Mouse (Mus musculus) embryonic facial prominence, embryonic 14.5 days (tissue): ENCODE measurements around the gene Rilp. TPM values are rescaled to one million over a fixed set of nuclear protein-coding genes. Genes with fewer than 3 reads are reported as not detected.
A peak's percentile ranks its signal among the peaks of the same experiment; 100 is the strongest.

Source experiments
- ATAC-seq: fragments of 200-750 bp; cut with Nextera tagmentation; 2 replicates; pipeline ENCODE4 v1.8.0; 2017; ENCODE audit warnings: low read depth, moderate number of reproducible peaks, moderate TSS enrichment
- DNase-seq: peaks from one replicate; pipeline ENCODE4 v3.0.0-alpha.2; 2015; ENCODE audit warnings: low spot score
- H3K27ac ChIP-seq: fragments of 300-500 bp; sonication (generic); replicated peaks from 2 replicates; pipeline ENCODE4 v1.5.1; 2014; ENCODE audit warnings: low read depth, mild to moderate bottlenecking, low read length, moderate library complexity
- H3K27me3 ChIP-seq: fragments of 300-500 bp; sonication (generic); replicated peaks from 2 replicates; pipeline ENCODE4 v1.6.1; 2014; ENCODE audit warnings: low read length; ENCODE audit not compliant: control insufficient read depth, insufficient read depth
- H3K36me3 ChIP-seq: fragments of 300-500 bp; sonication (generic); 2 replicates; pipeline ENCODE4 v1.6.1; 2014; ENCODE audit warnings: low read length, mixed read lengths; ENCODE audit not compliant: control insufficient read depth, insufficient read depth
- H3K4me1 ChIP-seq: fragments of 300-500 bp; sonication (generic); 2 replicates; pipeline ENCODE4 v1.6.1; 2014; ENCODE audit warnings: antibody characterized with exemption, low read length; ENCODE audit not compliant: control insufficient read depth, insufficient read depth
- H3K4me2 ChIP-seq: fragments of 300-500 bp; sonication (generic); 2 replicates; pipeline ENCODE4 v1.6.1; 2014; ENCODE audit warnings: low read depth, mild to moderate bottlenecking, low read length, moderate library complexity, mixed read lengths
- H3K4me3 ChIP-seq: fragments of 300-500 bp; sonication (generic); 2 replicates; pipeline ENCODE4 v1.5.1; 2014; ENCODE audit warnings: low read depth, mild to moderate bottlenecking, low read length
- H3K9ac ChIP-seq: fragments of 300-500 bp; sonication (generic); 2 replicates; pipeline ENCODE4 v1.6.1; 2014; ENCODE audit warnings: low read depth, mild to moderate bottlenecking, low read length, moderate library complexity, mixed read lengths
- H3K9me3 ChIP-seq: fragments of 300-500 bp; sonication (generic); 2 replicates; pipeline ENCODE4 v1.6.1; 2016; ENCODE audit warnings: low read length; ENCODE audit not compliant: control insufficient read depth
- WGBS: fragments of 180-500 bp; shearing (Covaris S2); extraction: QIAGEN DNeasy Blood & Tissue Kit; methylation state at CpG from one replicate; pipeline ENCODE4 v1.1.7; 2014; 5-methylcytosine and 5-hydroxymethylcytosine counted together
- polyA plus RNA-seq: library from polyadenylated mRNA; unstranded; fragments of >200 nt; fragmentation: Nextera tagmentation; extraction: Ambion mirVana; gene quantifications from 2 replicates; pipeline ENCODE4 v1.2.1, GENCODE M21; 2014

Gene Rilp
- 0.59 and 0.70 TPM in 2 replicates for polyA plus RNA-seq

GRCm38 (mm10) chr11:75509741-75510626 lies at the start of gene Rilp:
Gene Rilp (plus strand): TSS chr11:75510094.
- H3K36me3 ChIP-seq: peaks cover 47% of the 10 kb centered on the region
- no peaks in the 10 kb centered on the region for H3K27me3 ChIP-seq
- peak within 1 kb of the TSS; percentile 65 for H3K9ac ChIP-seq
- 4% methylated on average over 40 of the region's 43 CpGs for WGBS
- peak within 1 kb of the TSS; percentile 97 for H3K4me2 ChIP-seq
- H3K27ac ChIP-seq: peak within 1 kb of the TSS; percentile 42; the same call in 1 of the 2 replicates
- DNase-seq (peak; percentile 48), ATAC-seq (peak; percentile 74)
- peak within 1 kb of the TSS; percentile 48 for H3K4me3 ChIP-seq
- peaks cover 14% of the 10 kb centered on the region for H3K4me1 ChIP-seq
- H3K9me3 ChIP-seq: no peaks in the 10 kb centered on the region

GRCm38 (mm10) chr11:75460103-75460843 lies 49.6 kb upstream of the Rilp start:
- Histone ChIP-seq H3K4me2 (peak overlapping the region; percentile 91), H3K4me3 (peak overlapping the region; percentile 83), H3K27me3 (no peaks in the 10 kb centered on the region), H3K4me1 (peaks cover 32% of the 10 kb centered on the region), H3K9me3 (no peaks in the 10 kb centered on the region), H3K36me3 (peaks cover 3% of the 10 kb centered on the region; the same call in 1 of the 2 replicates), H3K27ac (peak overlapping the region; percentile 93), H3K9ac (peak overlapping the region; percentile 66)
- ATAC-seq: peak; percentile 38
- WGBS: 3% methylated on average over 19 of the region's 19 CpGs
- peak; percentile 97 for DNase-seq

- Histone ChIP-seq H3K36me3 (peaks cover 10% of the 10 kb centered on the region), H3K4me2 (peak within 1 kb of the TSS; percentile 91), H3K27ac (peak within 1 kb of the TSS; percentile 93), H3K27me3 (no peaks in the 10 kb centered on the region), H3K9ac (peak within 1 kb of the TSS; percentile 72), H3K9me3 (no peaks in the 10 kb centered on the region), H3K4me3 (peak within 1 kb of the TSS; percentile 83), H3K4me1 (peaks cover 32% of the 10 kb centered on the region)
- WGBS: under 1% methylated on average over 33 of the region's 46 CpGs
- peak; percentile 94 for ATAC-seq
- DNase-seq: peak; percentile 100
These were observed 48.8 kb upstream of the Rilp start, which contains the start of gene Tlcd2 for GRCm38 (mm10) chr11:75460844-75461742. Gene Tlcd2 (plus strand): TSS chr11:75461715.

- peak; percentile 0; the same call in 1 of the 2 replicates for ATAC-seq
- H3K4me3 ChIP-seq: peak overlapping the region; percentile 83
- H3K9ac ChIP-seq: peak overlapping the region; percentile 72
- no peak for DNase-seq
- peaks cover 12% of the 10 kb centered on the region for H3K36me3 ChIP-seq
- under 1% methylated on average over 25 of the region's 30 CpGs for WGBS
- H3K4me2 ChIP-seq: peak overlapping the region; percentile 91
- peak overlapping the region; percentile 85 for H3K27ac ChIP-seq
- peaks cover 32% of the 10 kb centered on the region for H3K4me1 ChIP-seq
- H3K9me3 ChIP-seq: no peaks in the 10 kb centered on the region
- no peaks in the 10 kb centered on the region for H3K27me3 ChIP-seq
These were observed 48.1 kb upstream of the Rilp start for GRCm38 (mm10) chr11:75461743-75462252.

GRCm38 (mm10) chr11:75462253-75462783 lies 47.6 kb upstream of the Rilp start:
- 3% methylated on average over 14 of the region's 16 CpGs for WGBS
- ATAC-seq: no peak
- H3K9me3 ChIP-seq: no peaks in the 10 kb centered on the region
- no peaks in the 10 kb centered on the region for H3K27me3 ChIP-seq
- H3K36me3 ChIP-seq: peaks cover 14% of the 10 kb centered on the region
- H3K4me2 ChIP-seq: peak overlapping the region; percentile 91
- peak; percentile 59 for DNase-seq
- H3K4me3 ChIP-seq: peak overlapping the region; percentile 83
- peak overlapping the region; percentile 85 for H3K27ac ChIP-seq
- peak overlapping the region; percentile 72 for H3K9ac ChIP-seq
- peaks cover 32% of the 10 kb centered on the region for H3K4me1 ChIP-seq

- peak overlapping the region; percentile 85 for H3K27ac ChIP-seq
These were observed 47.0 kb upstream of the Rilp start for GRCm38 (mm10) chr11:75462865-75463336.

GRCm38 (mm10) chr11:75463624-75464023 lies 46.3 kb upstream of the Rilp start:
- peaks cover 14% of the 10 kb centered on the region for H3K36me3 ChIP-seq
- no peaks in the 10 kb centered on the region for H3K9me3 ChIP-seq
- WGBS: 48% methylated on average over 4 of the region's 4 CpGs
- H3K27me3 ChIP-seq: no peaks in the 10 kb centered on the region
- no peak for ATAC-seq
- H3K4me1 ChIP-seq: peaks cover 36% of the 10 kb centered on the region
- H3K9ac ChIP-seq: peak overlapping the region; percentile 3; the same call in 1 of the 2 replicates
- no peak for DNase-seq
- 0 out of 2 replicates have a peak overlapping the region, but pooled peaks have one; percentile 24 for H3K27ac ChIP-seq
- no peak overlapping the region for H3K4me3 ChIP-seq
- peak overlapping the region; percentile 91 for H3K4me2 ChIP-seq

More at GRCm38 (mm10) chr11:75462865-75463336, 47.0 kb upstream of the Rilp start:
- ATAC-seq (peak; percentile 16), DNase-seq (peak; percentile 95)
- 2% methylated on average over 7 of the region's 9 CpGs for WGBS
- Histone ChIP-seq H3K36me3 (peaks cover 14% of the 10 kb centered on the region), H3K4me1 (peaks cover 36% of the 10 kb centered on the region), H3K27me3 (no peaks in the 10 kb centered on the region), H3K9me3 (no peaks in the 10 kb centered on the region), H3K9ac (peak overlapping the region; percentile 72; the same call in 1 of the 2 replicates), H3K4me3 (peak overlapping the region; percentile 83), H3K4me2 (peak overlapping the region; percentile 91)
